Comparison of ENCODE assay signal across 9 mouse cellular contexts in genomic region chr1:133744609-133745008, GRCm38 (mm10). TPM values are rescaled to one million over a fixed set of nuclear protein-coding genes. Genes with fewer than 3 reads are reported as not detected.
A peak's percentile ranks its signal among the peaks of the same experiment; 100 is the strongest.
DNase-seq lines count a peak whose midpoint lies in the region; ATAC-seq and TF ChIP-seq lines count a peak whose summit lies in the region.
"Had no signal": no experiment of that assay in that cellular context is flagged by ENCODE, and none has a peak within 500 bp of the region (broad histone marks: within the 10 kb centered on the region; RNA-seq: fewer than 3 reads in every experiment).

No protein-coding gene starts in this region.

- H3K4me1 ChIP-seq in embryonic facial prominence, embryonic 13.5 days, result peaks cover 81% of the 10 kb centered on the region
- peaks cover 25% of the 10 kb centered on the region for H3K4me1 ChIP-seq in heart, postnatal 0 days (ENCODE audit: control insufficient read depth, insufficient read depth)

- peak overlapping the region; percentile 96 for H3K27ac ChIP-seq in embryonic facial prominence, embryonic 13.5 days
- 0 out of 2 replicates have a peak overlapping the region, but pooled peaks have one; percentile 13 for H3K27ac ChIP-seq in heart, postnatal 0 days (ENCODE audit: low read depth)
- H3K27ac ChIP-seq in layer of hippocampus, adult 2 months, result no peak overlapping the region
- H3K27ac ChIP-seq: macrophage had no signal

- peak overlapping the region; percentile 46 for H3K4me2 ChIP-seq in embryonic facial prominence, embryonic 13.5 days
- no peak overlapping the region for H3K4me2 ChIP-seq in heart, postnatal 0 days (ENCODE audit: low read depth, low read length)

- 24% methylated on average over 4 of the region's 4 CpGs for WGBS in embryonic facial prominence, embryonic 13.5 days
- WGBS in heart, postnatal 0 days, result 53% methylated on average over 4 of the region's 4 CpGs

- H3K9ac ChIP-seq in embryonic facial prominence, embryonic 13.5 days, result 0 out of 2 replicates have a peak overlapping the region, but pooled peaks have one; percentile 61
- no peak overlapping the region for H3K9ac ChIP-seq in heart, postnatal 0 days (replicated peaks; ENCODE audit: low read depth, low read length)

- TF ChIP-seq CTCF in heart, postnatal 0 days (IDR thresholded peaks at IDR 0.05; ENCODE audit: low read depth), result no peak
- TF ChIP-seq CTCF in layer of hippocampus, adult 2 months (conservative IDR thresholded peaks at IDR 0.05), result no peak

- no peaks in the 10 kb centered on the region for H3K9me3 ChIP-seq in embryonic facial prominence, embryonic 13.5 days
- H3K9me3 ChIP-seq in heart, postnatal 0 days (replicated peaks; ENCODE audit: control insufficient read depth, low read length), result no peaks in the 10 kb centered on the region

- no peak overlapping the region for H3K4me3 ChIP-seq in embryonic facial prominence, embryonic 13.5 days
- H3K4me3 ChIP-seq in heart, postnatal 0 days (ENCODE audit: low read depth, low read length), result no peak overlapping the region
- no peak overlapping the region for H3K4me3 ChIP-seq in layer of hippocampus, adult 2 months

- H3K36me3 ChIP-seq in embryonic facial prominence, embryonic 13.5 days, result no peaks in the 10 kb centered on the region
- H3K36me3 ChIP-seq in heart, postnatal 0 days (replicated peaks; ENCODE audit: control insufficient read depth, insufficient read depth, low read length), result 0 out of 2 replicates have a peak, but pooled peaks cover 1% of the 10 kb centered on the region

- ATAC-seq in embryonic facial prominence, embryonic 13.5 days (ENCODE audit: insufficient number of reproducible peaks, insufficient read depth, low FRiP score, low TSS enrichment, low read depth), result peak; percentile 78
- ATAC-seq in heart, postnatal 0 days (ENCODE audit: insufficient read depth, low read depth), result peak; percentile 28
- ATAC-seq in monocyte, adult 5-6 weeks (replicated peaks; ENCODE audit: insufficient number of reproducible peaks, low FRiP score, low TSS enrichment, poor library complexity, severe bottlenecking), result no peak

- H3K27me3 ChIP-seq in embryonic facial prominence, embryonic 13.5 days, result no peaks in the 10 kb centered on the region
- H3K27me3 ChIP-seq in heart, postnatal 0 days (ENCODE audit: control insufficient read depth, insufficient read depth, low read length), result no peaks in the 10 kb centered on the region

- peak; percentile 93 for DNase-seq in 3T3-L1 (ENCODE audit: low read depth, low spot score)
- peak; percentile 42 for DNase-seq in R1 (ENCODE audit: low read depth, low spot score)
- DNase-seq in heart, postnatal 0 days (ENCODE audit: low spot score), result peak; percentile 41
- peak; percentile 23 to 59 for DNase-seq in layer of hippocampus, adult 2 months (ENCODE audit: low spot score in 2 of 2)
- DNase-seq in lung, postnatal 14 days, result peak; percentile 76
- DNase-seq in B cell, adult 2 months, result no peak

- no peak for TF ChIP-seq EP300 in heart, postnatal 0 days (IDR thresholded peaks at IDR 0.05; ENCODE audit: low read depth)

RNA-seq across cellular contexts. Expression of gene Lax1, which starts 54.7 kb away (rescaled TPM):
- 1.2 and 1.3 TPM in 2 replicates for polyA plus RNA-seq in embryonic facial prominence, embryonic 13.5 days (2015; fragmentation: Nextera tagmentation; extraction: Ambion mirVana)
- 0.15 and 0.35 TPM in 2 replicates for total RNA-seq in heart, postnatal 0 days (2014; rRNA removed; ENCODE audit: low replicate concordance)
- 0.10 and 0.15 TPM in 2 replicates for polyA plus RNA-seq in heart, postnatal 0 days (2015; fragmentation: Nextera tagmentation; extraction: Ambion mirVana)
- under 1 TPM in 1 of 2 experiments, not detected in 1; 0.15 TPM for total RNA-seq in layer of hippocampus, adult 2 months (2021)
- 35.8 to 132 TPM (median 52.2 TPM) in 3 replicates for total RNA-seq in monocyte, adult 5-6 weeks (2017)
- polyA plus RNA-seq: macrophage had no signal

RNA-seq across cellular contexts. Expression of gene Atp2b4, which starts 56.2 kb away (rescaled TPM):
- polyA plus RNA-seq in embryonic facial prominence, embryonic 13.5 days (2015; fragmentation: Nextera tagmentation; extraction: Ambion mirVana), result 25.3 and 26.1 TPM in 2 replicates
- 27.8 and 34.5 TPM in 2 replicates for total RNA-seq in heart, postnatal 0 days (2014; rRNA removed; ENCODE audit: low replicate concordance)
- polyA plus RNA-seq in heart, postnatal 0 days (2015; fragmentation: Nextera tagmentation; extraction: Ambion mirVana), result 3.9 and 5.0 TPM in 2 replicates
- total RNA-seq in layer of hippocampus, adult 2 months (2021), result 10 to 100 TPM; 78.4 to 89.6 TPM
- total RNA-seq in monocyte, adult 5-6 weeks (2017), result 16.7 to 44.9 TPM (median 20.6 TPM) in 3 replicates

Comparison
In these comparisons a context has a peak if more than half of its experiments do, and no peak if none do; other contexts are left out.
1. DNase-seq: peak in 3T3-L1 (single experiment), R1 (single experiment), heart, postnatal 0 days (single experiment), layer of hippocampus, adult 2 months (2 of 2) and lung, postnatal 14 days (single experiment); none in B cell, adult 2 months (0 of 2).
2. RNA of gene Lax1, which starts 54.7 kb away (total RNA-seq): 35.8 to 132 TPM in monocyte, adult 5-6 weeks; 0.15 TPM in layer of hippocampus, adult 2 months and 0.15 to 0.35 TPM in heart, postnatal 0 days; every median in the first group is over 10 times any median in the second.